ENCODE assay signal across 11 mouse cellular contexts in genomic region chr7:109580489-109580888, GRCm38 (mm10).
DNase-seq lines count a peak whose midpoint lies in the region; ATAC-seq and TF ChIP-seq lines count a peak whose summit lies in the region.
"Had no signal": no experiment of that assay in that cellular context is flagged by ENCODE, and none has a peak within 500 bp of the region (broad histone marks: within the 10 kb centered on the region; RNA-seq: fewer than 3 reads in every experiment).

No protein-coding gene starts in this region.

- H3K9ac ChIP-seq in heart, embryonic 11.5 days (ENCODE audit: low read depth, low read length), result no peak overlapping the region
- no peak overlapping the region for H3K9ac ChIP-seq in midbrain, embryonic 12.5 days (replicated peaks)
- H3K9ac ChIP-seq in midbrain, postnatal 0 days (replicated peaks; ENCODE audit: low read length, poor library complexity, severe bottlenecking), result no peak overlapping the region
- H3K9ac ChIP-seq in lung, postnatal 0 days (replicated peaks; ENCODE audit: low read depth), result no peak overlapping the region
- H3K9ac ChIP-seq: limb, embryonic 13.5 days had no signal

- no peaks in the 10 kb centered on the region for H3K27me3 ChIP-seq in heart, embryonic 11.5 days (ENCODE audit: control insufficient read depth, insufficient read depth, low read length)
- no peaks in the 10 kb centered on the region for H3K27me3 ChIP-seq in midbrain, embryonic 12.5 days
- H3K27me3 ChIP-seq in midbrain, postnatal 0 days (ENCODE audit: insufficient read depth, low read length), result no peaks in the 10 kb centered on the region
- H3K27me3 ChIP-seq in lung, postnatal 0 days (replicated peaks; ENCODE audit: insufficient read depth, low read length), result no peaks in the 10 kb centered on the region
- H3K27me3 ChIP-seq: limb, embryonic 13.5 days had no signal

- H3K9me3 ChIP-seq in heart, embryonic 11.5 days (replicated peaks; ENCODE audit: control insufficient read depth, low read length), result no peaks in the 10 kb centered on the region
- no peaks in the 10 kb centered on the region for H3K9me3 ChIP-seq in midbrain, embryonic 12.5 days
- H3K9me3 ChIP-seq in midbrain, postnatal 0 days (ENCODE audit: low read length), result no peaks in the 10 kb centered on the region
- no peaks in the 10 kb centered on the region for H3K9me3 ChIP-seq in lung, postnatal 0 days (ENCODE audit: low read length)
- H3K9me3 ChIP-seq: limb, embryonic 13.5 days had no signal

- peaks cover 33% of the 10 kb centered on the region for H3K4me1 ChIP-seq in heart, embryonic 11.5 days (ENCODE audit: control insufficient read depth, insufficient read depth, low read length)
- peaks cover 38% of the 10 kb centered on the region for H3K4me1 ChIP-seq in midbrain, embryonic 12.5 days
- H3K4me1 ChIP-seq in midbrain, postnatal 0 days (ENCODE audit: insufficient read depth, low read length), result no peaks in the 10 kb centered on the region
- H3K4me1 ChIP-seq in lung, postnatal 0 days (ENCODE audit: insufficient read depth, low read depth, low read length), result peaks cover 27% of the 10 kb centered on the region; the same call in 1 of the 2 replicates

- H3K4me3 ChIP-seq in heart, embryonic 11.5 days (ENCODE audit: low read depth, low read length), result no peak overlapping the region
- no peak overlapping the region for H3K4me3 ChIP-seq in midbrain, embryonic 12.5 days
- no peak overlapping the region for H3K4me3 ChIP-seq in midbrain, postnatal 0 days (ENCODE audit: low read depth, low read length)
- H3K4me3 ChIP-seq in lung, postnatal 0 days (ENCODE audit: low read depth, low read length), result no peak overlapping the region
- H3K4me3 ChIP-seq: limb, embryonic 13.5 days had no signal

- TF ChIP-seq EP300 in lung, postnatal 0 days (IDR thresholded peaks at IDR 0.05), result peak; percentile 96

- 56% methylated on average over 4 of the region's 4 CpGs for WGBS in heart, embryonic 11.5 days (ENCODE audit: insufficient replicate concordance)
- WGBS in midbrain, embryonic 12.5 days, result 82% methylated on average over 4 of the region's 4 CpGs
- WGBS in midbrain, postnatal 0 days, result 76% methylated on average over 4 of the region's 4 CpGs
- WGBS in lung, postnatal 0 days, result 50% methylated on average over 4 of the region's 4 CpGs

- DNase-seq in heart, postnatal 25 days (ENCODE audit: low spot score), result no peak
- DNase-seq in midbrain, postnatal 0 days (ENCODE audit: low spot score), result no peak
- peak; percentile 67 for DNase-seq in lung, postnatal 0 days (ENCODE audit: low spot score)
- no peak for DNase-seq in adipocyte (ENCODE audit: low spot score)
- DNase-seq: cerebellum, postnatal 10 days; kidney, adult 9 months; thymus, postnatal 14 days had no signal

- peak overlapping the region; percentile 24 for H3K27ac ChIP-seq in heart, embryonic 11.5 days (ENCODE audit: low read depth, low read length)
- peak overlapping the region; percentile 77 for H3K27ac ChIP-seq in midbrain, embryonic 12.5 days (replicated peaks)
- H3K27ac ChIP-seq in midbrain, postnatal 0 days (ENCODE audit: low read depth, low read length), result no peak overlapping the region
- peak overlapping the region; percentile 74 for H3K27ac ChIP-seq in lung, postnatal 0 days (ENCODE audit: low read length)
- H3K27ac ChIP-seq: limb, embryonic 13.5 days had no signal

- no peak overlapping the region for H3K4me2 ChIP-seq in heart, embryonic 11.5 days
- H3K4me2 ChIP-seq in midbrain, embryonic 12.5 days (replicated peaks), result no peak overlapping the region
- no peak overlapping the region for H3K4me2 ChIP-seq in midbrain, postnatal 0 days (ENCODE audit: low read depth, low read length, poor library complexity, severe bottlenecking)
- H3K4me2 ChIP-seq in lung, postnatal 0 days (replicated peaks; ENCODE audit: low read depth, low read length), result no peak overlapping the region
- H3K4me2 ChIP-seq: limb, embryonic 13.5 days had no signal

- no peaks in the 10 kb centered on the region for H3K36me3 ChIP-seq in heart, embryonic 11.5 days (ENCODE audit: control insufficient read depth, insufficient read depth, low read length)
- no peaks in the 10 kb centered on the region for H3K36me3 ChIP-seq in midbrain, embryonic 12.5 days
- H3K36me3 ChIP-seq in midbrain, postnatal 0 days (ENCODE audit: insufficient read depth, low read length), result no peaks in the 10 kb centered on the region
- H3K36me3 ChIP-seq in lung, postnatal 0 days (ENCODE audit: insufficient read depth, low read length), result no peaks in the 10 kb centered on the region

- TF ChIP-seq CTCF in midbrain, postnatal 0 days (IDR thresholded peaks at IDR 0.05), result no peak
- TF ChIP-seq CTCF in lung, postnatal 0 days (IDR thresholded peaks at IDR 0.05), result no peak

- no peak for ATAC-seq in heart, embryonic 11.5 days (replicated peaks; ENCODE audit: insufficient number of reproducible peaks, low FRiP score, low TSS enrichment)
- ATAC-seq in midbrain, embryonic 12.5 days (ENCODE audit: low FRiP score, low read depth), result no peak
- ATAC-seq in midbrain, postnatal 0 days (ENCODE audit: low FRiP score), result no peak
- peak; percentile 81 for ATAC-seq in lung, postnatal 0 days
- ATAC-seq in erythroblast, adult 5-6 weeks (replicated peaks; ENCODE audit: low FRiP score, poor library complexity, severe bottlenecking), result no peak

- intact Hi-C loops in heart, postnatal 25 days (cut with DNase I), result no loop called here
